In the genomic region with DNA sequence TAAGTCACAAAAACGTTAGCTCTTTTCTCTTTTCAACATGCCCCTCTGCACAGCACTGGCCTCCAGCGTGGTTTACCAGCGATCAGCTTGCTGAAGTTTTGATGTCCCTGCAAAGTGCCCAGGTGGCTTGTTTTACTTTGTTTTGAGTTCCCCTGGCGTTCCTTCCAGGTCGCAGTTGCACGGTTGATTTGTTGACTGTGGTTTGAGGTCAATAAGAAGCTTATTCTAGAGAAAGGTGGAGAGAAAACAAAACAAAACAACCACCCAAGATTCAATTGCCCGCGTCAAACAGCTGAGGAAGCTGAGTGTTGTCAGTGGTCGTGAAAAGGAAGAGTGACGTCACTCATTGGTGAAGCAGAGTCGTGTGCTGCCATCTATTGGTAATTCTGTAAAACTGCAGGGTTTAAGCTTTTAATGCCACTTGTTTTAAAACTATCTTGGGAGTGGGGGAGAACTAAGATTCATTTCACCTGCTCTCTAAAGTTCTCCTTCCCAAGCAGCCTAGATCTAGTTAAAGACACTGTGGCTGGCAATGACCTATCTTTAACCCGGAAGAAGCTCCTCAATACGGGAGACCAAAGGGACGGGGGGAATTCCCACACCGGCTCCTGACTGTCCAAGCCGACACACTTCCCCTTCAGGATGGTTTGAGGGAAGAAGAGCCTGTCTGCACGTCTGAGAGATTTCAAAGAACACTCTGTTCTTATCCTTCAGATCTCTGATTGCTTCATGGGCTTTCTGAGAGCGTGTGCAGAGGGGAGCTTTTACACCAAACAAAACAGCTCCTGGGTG, we compare ENCODE assay signal across 8 mouse cellular contexts.
DNase-seq lines count a peak whose midpoint lies in the region; ATAC-seq and TF ChIP-seq lines count a peak whose summit lies in the region.

No protein-coding gene starts in this region.

- H3K4me2 ChIP-seq in intestine, postnatal 0 days (replicated peaks; ENCODE audit: low read depth): peak overlapping the region; percentile 65
- H3K4me2 ChIP-seq in limb, embryonic 12.5 days: peak overlapping the region; percentile 57
- peak overlapping the region; percentile 45 for H3K4me2 ChIP-seq in midbrain, embryonic 12.5 days (replicated peaks)
- H3K4me2 ChIP-seq in stomach, embryonic 15.5 days: peak overlapping the region; percentile 57

- 0 out of 2 replicates have a peak, but pooled peaks cover 5% of the 10 kb centered on the region for H3K4me1 ChIP-seq in intestine, postnatal 0 days (replicated peaks; ENCODE audit: control insufficient read depth, insufficient read depth, low read length)
- H3K4me1 ChIP-seq in limb, embryonic 12.5 days (replicated peaks): peaks cover 3% of the 10 kb centered on the region; the same call in 1 of the 2 replicates
- H3K4me1 ChIP-seq in midbrain, embryonic 12.5 days: peaks cover 12% of the 10 kb centered on the region
- no peaks in the 10 kb centered on the region for H3K4me1 ChIP-seq in stomach, embryonic 15.5 days

- peak overlapping the region; percentile 36 for H3K4me3 ChIP-seq in intestine, postnatal 0 days (ENCODE audit: low read depth, low read length)
- H3K4me3 ChIP-seq in limb, embryonic 12.5 days (replicated peaks): peak overlapping the region; percentile 38
- peak overlapping the region; percentile 21 for H3K4me3 ChIP-seq in midbrain, embryonic 12.5 days
- H3K4me3 ChIP-seq in stomach, embryonic 15.5 days (replicated peaks): peak overlapping the region; percentile 37

- H3K9me3 ChIP-seq in intestine, postnatal 0 days (ENCODE audit: control insufficient read depth): no peaks in the 10 kb centered on the region
- no peaks in the 10 kb centered on the region for H3K9me3 ChIP-seq in limb, embryonic 12.5 days
- H3K9me3 ChIP-seq in midbrain, embryonic 12.5 days: no peaks in the 10 kb centered on the region
- H3K9me3 ChIP-seq in stomach, embryonic 15.5 days: no peaks in the 10 kb centered on the region

- H3K27me3 ChIP-seq in intestine, postnatal 0 days (replicated peaks; ENCODE audit: control insufficient read depth, insufficient read depth, low read length): no peaks in the 10 kb centered on the region
- H3K27me3 ChIP-seq in limb, embryonic 12.5 days: peaks cover 15% of the 10 kb centered on the region
- H3K27me3 ChIP-seq in midbrain, embryonic 12.5 days: peaks cover 15% of the 10 kb centered on the region
- no peaks in the 10 kb centered on the region for H3K27me3 ChIP-seq in stomach, embryonic 15.5 days (replicated peaks)

- peak; percentile 84 for ATAC-seq in granulocyte monocyte progenitor cell, adult 5-6 weeks (replicated peaks; ENCODE audit: poor library complexity, severe bottlenecking)
- peak; percentile 36; the same call in 1 of the 2 replicates for ATAC-seq in intestine, postnatal 0 days
- no peak; the same call in 1 of the 2 replicates for ATAC-seq in limb, embryonic 12.5 days (ENCODE audit: insufficient number of reproducible peaks, insufficient read depth, low FRiP score, low TSS enrichment, low read depth)
- peak; percentile 78 for ATAC-seq in midbrain, embryonic 12.5 days (ENCODE audit: low FRiP score, low read depth)
- no peak; the same call in 1 of the 2 replicates for ATAC-seq in stomach, embryonic 15.5 days (ENCODE audit: insufficient read depth, low FRiP score, low read depth)

- WGBS in intestine, postnatal 0 days: 9% methylated on average over 18 of the region's 18 CpGs
- WGBS in limb, embryonic 12.5 days: 12% methylated on average over 18 of the region's 18 CpGs
- WGBS in midbrain, embryonic 12.5 days: 15% methylated on average over 18 of the region's 18 CpGs
- WGBS in stomach, embryonic 15.5 days: 8% methylated on average over 18 of the region's 18 CpGs

- no peaks in the 10 kb centered on the region for H3K36me3 ChIP-seq in intestine, postnatal 0 days (ENCODE audit: control insufficient read depth, insufficient read depth)
- H3K36me3 ChIP-seq in limb, embryonic 12.5 days: no peaks in the 10 kb centered on the region
- no peaks in the 10 kb centered on the region for H3K36me3 ChIP-seq in midbrain, embryonic 12.5 days
- no peaks in the 10 kb centered on the region for H3K36me3 ChIP-seq in stomach, embryonic 15.5 days

- TF ChIP-seq CTCF in intestine, postnatal 0 days (IDR thresholded peaks at IDR 0.05; ENCODE audit: low read depth): peak; percentile 94

- peak overlapping the region; percentile 31; the same call in 1 of the 2 replicates for H3K9ac ChIP-seq in intestine, postnatal 0 days (ENCODE audit: low read depth, low read length)
- no peak overlapping the region; the same call in 1 of the 2 replicates for H3K9ac ChIP-seq in limb, embryonic 12.5 days (replicated peaks)
- H3K9ac ChIP-seq in midbrain, embryonic 12.5 days (replicated peaks): no peak overlapping the region
- no peak overlapping the region; the same call in 1 of the 2 replicates for H3K9ac ChIP-seq in stomach, embryonic 15.5 days

- H3K27ac ChIP-seq in intestine, postnatal 0 days (ENCODE audit: low read depth, low read length): 0 out of 2 replicates have a peak overlapping the region, but pooled peaks have one; percentile 15
- no peak overlapping the region for H3K27ac ChIP-seq in limb, embryonic 12.5 days
- H3K27ac ChIP-seq in midbrain, embryonic 12.5 days (replicated peaks): no peak overlapping the region
- no peak overlapping the region for H3K27ac ChIP-seq in stomach, embryonic 15.5 days

- DNase-seq in 3134 (ENCODE audit: extremely low read depth, insufficient read length, low spot score) (peak; percentile 36), MEL-GATA-1-ER (ENCODE audit: extremely low read depth, low read depth) (peak; percentile 38)
- peak; percentile 52 to 68 for DNase-seq in cerebellum, postnatal 10 days

Comparison
In these comparisons a context has a peak if more than half of its experiments do, and no peak if none do; other contexts are left out.
1. ATAC-seq: peak in granulocyte monocyte progenitor cell, adult 5-6 weeks (single experiment), intestine, postnatal 0 days (single experiment) and midbrain, embryonic 12.5 days (single experiment); none in limb, embryonic 12.5 days (single experiment) and stomach, embryonic 15.5 days (single experiment).
2. Peak in every context shown above with its lines, with median percentiles within 50 percentile points of each other: DNase-seq, H3K4me2 ChIP-seq and H3K4me3 ChIP-seq.